Mouse (Mus musculus) adrenal gland, adult 8-10 months (tissue): ENCODE results near the gene Slc25a20. TPM values are rescaled to one million over a fixed set of nuclear protein-coding genes. Genes with fewer than 3 reads are reported as not detected.
A peak's percentile ranks its signal among the peaks of the same experiment; 100 is the strongest.

ENCODE experiments used
- DNase-seq: peaks from one replicate; pipeline ENCODE4 v3.0.0; 2022
- total RNA-seq, 4 experiments: library from RNA; stranded (reverse); gene quantifications; 2 replicates each; pipeline ENCODE4 v1.2.4; 2022

Gene Slc25a20
- total RNA-seq, 4 experiments from 2014 or later = 71.4 to 108 (median 90.9) TPM

DNA sequence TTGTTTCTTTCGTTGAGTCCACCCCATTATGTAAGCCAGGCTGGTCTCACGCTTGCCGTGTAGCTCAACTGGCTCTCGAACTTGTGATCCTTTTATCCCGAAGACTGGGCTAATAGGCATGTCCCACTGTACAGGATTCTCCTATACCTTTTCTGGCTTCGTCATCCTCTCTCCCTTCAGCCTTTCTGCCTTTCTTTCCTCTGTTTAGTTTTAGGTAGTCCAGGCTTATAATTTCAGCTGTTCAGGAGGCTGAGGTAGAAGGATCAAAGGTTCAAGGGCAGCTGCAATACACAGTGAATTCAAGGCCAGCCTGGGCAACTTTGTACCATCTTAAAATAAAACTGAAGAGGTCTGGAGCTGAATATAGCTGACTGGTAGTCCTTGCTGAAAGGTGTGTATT lies 25.3 kb downstream of the Slc25a20 start:
- no peak for DNase-seq

DNA sequence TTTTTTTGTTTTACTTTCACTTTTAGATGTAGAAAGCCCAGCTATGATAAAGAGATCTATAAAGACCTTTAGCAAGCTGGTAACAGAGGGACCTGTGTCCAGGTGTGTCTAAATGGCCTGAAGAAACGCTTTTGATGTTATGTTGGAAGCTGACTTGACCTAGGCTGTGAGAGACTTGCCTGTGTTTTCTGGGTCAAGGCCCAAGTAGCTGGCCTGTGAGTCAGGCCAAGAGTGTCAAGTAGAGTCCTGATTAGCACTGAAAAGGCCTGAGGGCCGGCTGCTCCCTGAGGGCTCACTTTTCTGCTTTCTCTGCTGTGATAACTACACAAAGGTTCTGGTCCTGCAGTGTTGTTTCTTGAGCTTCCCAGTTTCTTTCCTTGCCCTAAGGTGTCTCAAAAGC lies 25.8 kb downstream of the Slc25a20 start:
- peak; percentile 46 for DNase-seq

DNA sequence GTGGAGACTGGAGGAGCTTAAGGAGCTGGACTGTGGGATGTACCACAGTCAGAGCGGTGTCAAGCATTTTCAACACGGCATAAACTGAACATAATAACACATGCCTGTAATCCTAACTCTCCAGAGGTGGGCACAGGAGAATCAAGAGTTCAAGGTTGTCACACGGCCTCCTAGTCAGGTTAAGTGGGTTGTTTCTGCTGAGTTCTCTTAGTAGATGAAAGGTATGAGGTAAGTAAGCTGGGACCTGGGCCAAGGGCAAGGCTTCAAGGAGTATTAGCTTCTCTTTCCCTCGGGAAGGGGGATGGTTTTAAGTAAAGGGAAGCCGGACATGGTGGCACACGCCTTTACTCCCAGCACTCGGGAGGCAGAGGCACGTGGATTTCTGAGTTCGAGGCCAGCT lies 26.6 kb downstream of the Slc25a20 start:
- DNase-seq = peak; percentile 21

GRCm38 (mm10) chr9:108689106-108689505 lies 27.2 kb downstream of the Slc25a20 start, which contains the start of gene Prkar2a:
Gene Prkar2a, plus strand, starts transcription at chr9:108689314.
- DNase-seq = no peak

DNA sequence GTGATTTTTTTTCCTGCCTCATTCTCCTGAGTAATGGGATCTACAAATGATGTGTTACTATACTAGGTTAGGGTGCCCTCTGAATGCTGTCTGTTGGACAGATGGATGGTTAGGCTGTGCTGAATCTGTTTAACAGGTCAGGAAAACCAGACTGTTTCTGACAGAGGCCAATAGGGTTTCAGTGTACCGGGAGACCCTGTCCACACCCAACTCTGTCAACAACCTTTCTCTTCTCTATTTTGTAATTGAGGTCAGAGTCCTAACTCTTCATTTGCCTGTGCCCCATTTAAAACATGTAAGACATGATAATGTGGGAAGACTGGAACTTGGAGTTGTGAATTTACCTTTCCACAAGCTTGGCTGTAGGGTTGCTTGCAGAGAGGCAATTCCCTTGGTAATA lies 28.1 kb downstream of the Slc25a20 start:
- no peak for DNase-seq

GRCm38 (mm10) chr9:108690914-108691313 lies 29.0 kb downstream of the Slc25a20 start:
- no peak for DNase-seq

DNA sequence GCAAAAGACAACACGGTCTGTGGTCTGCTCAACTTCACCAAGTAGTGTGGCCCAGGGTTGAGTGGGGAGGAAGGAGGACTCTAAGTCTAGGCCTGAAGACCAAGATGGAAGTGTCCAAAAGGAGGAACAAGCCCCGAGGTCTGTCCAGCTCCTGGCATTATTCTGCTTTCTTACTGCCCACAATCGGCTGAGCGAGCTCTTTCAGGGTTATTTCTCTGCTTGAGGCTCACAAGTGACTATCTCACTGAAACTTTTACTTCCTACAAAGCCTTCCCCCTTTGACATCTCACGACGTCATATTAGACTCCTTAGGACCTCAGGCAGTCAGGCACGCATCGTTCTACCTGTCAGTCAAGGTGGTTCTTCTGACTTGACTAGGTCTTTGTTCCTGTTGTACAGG lies 29.5 kb downstream of the Slc25a20 start:
- DNase-seq = no peak

- peak; percentile 86 for DNase-seq
These were observed 29.9 kb downstream of the Slc25a20 start for GRCm38 (mm10) chr9:108691846-108692225.

GRCm38 (mm10) chr9:108692226-108693041 lies 30.5 kb downstream of the Slc25a20 start:
- peak; percentile 47 for DNase-seq

DNA sequence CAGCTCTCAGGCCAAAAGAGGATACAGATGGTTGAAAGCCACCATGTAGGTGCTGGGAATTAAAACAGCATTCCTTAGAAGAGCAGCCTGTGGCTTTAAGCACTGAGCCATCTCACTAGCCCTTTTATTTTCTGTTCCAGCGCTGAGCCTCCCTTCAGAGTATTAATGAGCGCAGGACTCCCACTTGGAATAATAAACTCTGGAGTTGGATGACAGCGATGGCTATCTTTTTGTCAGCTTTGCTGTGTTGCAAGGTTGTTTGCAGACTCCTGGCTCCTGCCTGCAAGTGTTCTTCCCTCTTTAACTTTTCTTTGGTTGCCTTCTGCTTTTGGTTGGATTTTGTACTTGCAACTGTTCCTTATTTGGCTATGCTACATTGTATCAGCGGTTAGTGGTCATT lies 32.1 kb downstream of the Slc25a20 start:
- DNase-seq = no peak

GRCm38 (mm10) chr9:108694533-108694932 lies 32.6 kb downstream of the Slc25a20 start:
- no peak for DNase-seq

GRCm38 (mm10) chr9:108702476-108702875 lies 40.6 kb downstream of the Slc25a20 start:
- DNase-seq = no peak

GRCm38 (mm10) chr9:108703373-108704110 lies 41.7 kb downstream of the Slc25a20 start:
- peak; percentile 31 for DNase-seq

DNA sequence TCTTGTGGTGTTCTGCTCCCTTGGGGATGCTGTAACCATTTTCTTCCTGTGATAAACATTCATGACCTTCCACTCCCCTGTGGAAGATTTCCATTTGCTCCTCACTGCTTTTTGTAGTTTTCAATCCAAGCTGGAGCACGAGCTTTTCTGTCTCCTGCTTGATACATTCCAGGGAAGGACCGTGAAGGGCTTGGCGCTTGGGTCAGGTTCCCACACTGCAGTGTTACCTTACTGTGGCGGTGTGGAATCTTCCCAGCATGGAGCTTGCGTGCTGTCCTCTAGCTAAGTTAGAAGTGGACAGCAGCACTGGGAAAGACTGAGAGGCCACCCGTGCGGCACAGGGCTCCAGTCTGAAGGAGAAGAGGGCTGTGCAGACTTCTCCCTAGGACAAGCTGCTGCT lies 42.7 kb downstream of the Slc25a20 start:
- DNase-seq = no peak

DNA sequence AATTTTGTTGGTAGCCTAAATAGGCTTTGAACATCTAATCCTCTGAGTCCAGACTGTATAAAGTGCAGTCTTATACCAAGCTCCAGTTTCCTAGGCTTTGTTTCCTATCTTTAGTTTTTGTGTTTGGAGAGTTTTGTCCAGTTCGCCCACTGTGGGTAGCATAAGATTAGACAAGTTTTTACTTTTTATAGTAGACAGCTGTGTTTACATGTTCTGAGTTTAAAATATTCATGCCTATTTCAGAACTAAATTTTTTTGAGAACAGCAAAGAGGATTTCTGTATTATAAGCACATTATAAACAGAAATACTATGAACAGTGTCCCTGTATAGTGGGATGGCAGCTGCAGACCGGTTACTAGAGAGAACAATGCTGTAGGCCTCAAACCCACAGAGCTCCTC lies 45.3 kb downstream of the Slc25a20 start:
- no peak for DNase-seq

DNA sequence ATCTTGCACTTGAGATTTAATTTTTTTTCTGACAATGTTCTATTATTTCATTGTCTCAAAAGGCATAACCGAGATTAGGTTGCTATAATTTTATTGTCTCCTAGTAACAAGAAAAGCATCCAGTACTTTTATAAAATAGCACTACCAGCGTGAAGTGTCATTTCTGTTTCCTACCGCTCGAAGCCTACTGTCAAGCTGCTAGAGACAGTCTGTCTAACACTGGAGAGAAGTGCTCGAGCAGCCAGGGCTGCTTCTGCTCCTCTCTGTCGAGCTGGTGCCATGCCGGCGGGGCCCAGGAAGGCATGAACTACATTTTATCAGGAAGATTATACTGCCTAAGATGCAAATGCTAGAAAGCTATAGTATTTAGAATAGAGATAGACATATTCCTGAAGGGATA lies 46.9 kb downstream of the Slc25a20 start:
- DNase-seq = no peak

GRCm38 (mm10) chr9:108710767-108711166 lies 48.9 kb downstream of the Slc25a20 start:
- no peak for DNase-seq

- no peak for DNase-seq
These were observed 54.3 kb downstream of the Slc25a20 start for GRCm38 (mm10) chr9:108716199-108716598.

DNA sequence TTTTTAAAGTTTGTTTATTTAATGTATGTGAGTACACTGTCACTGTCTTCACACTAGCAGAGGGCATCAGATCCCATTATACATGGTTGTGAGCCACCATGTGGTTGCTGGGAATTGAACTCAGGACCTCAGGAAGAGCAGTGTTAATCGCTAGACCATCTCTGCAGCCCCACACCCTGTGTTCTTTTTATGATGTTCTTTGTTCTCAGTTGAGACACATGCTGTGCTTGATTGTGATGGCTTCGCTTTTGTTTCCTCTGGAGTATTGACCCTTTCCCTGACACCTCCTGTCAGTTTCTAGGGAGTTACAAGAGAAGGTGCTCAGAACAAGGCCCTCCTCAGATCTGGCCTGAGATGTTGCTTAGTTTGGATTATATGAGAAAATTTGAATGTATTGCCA lies 61.9 kb downstream of the Slc25a20 start:
- DNase-seq = no peak

DNA sequence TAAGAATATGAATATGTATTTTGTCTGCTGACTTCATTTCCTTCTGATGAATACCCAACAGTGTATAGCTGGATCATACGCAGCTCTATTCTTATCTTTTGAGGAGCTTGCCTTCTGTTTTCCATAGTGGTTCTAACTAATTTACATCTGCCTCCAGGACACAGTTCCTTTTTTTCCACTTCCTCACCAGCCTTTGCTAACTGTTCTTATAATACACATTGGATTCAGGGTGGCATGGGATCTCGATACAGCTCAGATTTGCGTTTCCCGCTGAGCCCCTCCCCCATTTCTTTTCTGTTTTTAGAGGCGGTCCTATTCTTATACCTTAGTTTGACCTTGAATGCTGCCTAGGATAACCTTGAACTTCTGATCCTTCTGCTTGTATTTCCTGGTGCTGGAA lies 64.2 kb downstream of the Slc25a20 start:
- no peak for DNase-seq

DNA sequence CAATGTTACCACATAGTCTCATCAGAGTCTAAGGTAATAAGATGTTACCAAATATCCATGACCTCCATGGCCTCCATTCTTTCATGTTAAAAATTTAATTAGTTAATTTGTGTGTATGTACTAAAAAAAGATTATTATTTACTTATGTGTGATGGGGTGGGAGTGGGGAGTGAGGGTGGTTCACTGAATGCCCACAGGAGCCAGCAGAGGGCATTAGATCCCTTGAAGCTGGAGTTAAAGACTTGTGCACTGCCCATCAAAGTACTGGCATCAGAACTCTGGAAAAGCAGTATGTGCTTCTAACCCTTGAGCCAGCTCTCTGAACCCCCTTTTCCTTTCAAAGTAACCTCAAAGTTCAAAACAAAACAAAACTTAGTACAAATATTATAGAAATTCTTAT lies 67.2 kb downstream of the Slc25a20 start:
- DNase-seq = no peak

- DNase-seq = no peak
These were observed 70.6 kb downstream of the Slc25a20 start for GRCm38 (mm10) chr9:108732462-108732861.
